Mouse (Mus musculus): Measurements from ENCODE around the gene Abi3.

- TF ChIP-seq CTCF (conservative IDR thresholded peaks at IDR 0.05 in 1 of 2, IDR thresholded peaks at IDR 0.05 in 1 of 2; ENCODE audit: low read depth in 2 of 2, low read length in 2 of 2) = no peak
- TF ChIP-seq POLR2A (IDR thresholded peaks at IDR 0.05; ENCODE audit: low read depth, low read length) = no peak
- no peak for TF ChIP-seq ELF1 (IDR thresholded peaks at IDR 0.05; ENCODE audit: low read depth, low read length)
- TF ChIP-seq EP300 (IDR thresholded peaks at IDR 0.05; ENCODE audit: low read length) = no peak
- TF ChIP-seq TCF12 (IDR thresholded peaks at IDR 0.05; ENCODE audit: low read depth, low read length) = no peak
- no peak for TF ChIP-seq RCOR1 (conservative IDR thresholded peaks at IDR 0.05; ENCODE audit: low read depth, low read length)
- no peak for TF ChIP-seq USF1 (IDR thresholded peaks at IDR 0.05; ENCODE audit: low read depth, low read length)
- no peak for TF ChIP-seq HCFC1 (IDR thresholded peaks at IDR 0.05; ENCODE audit: low read depth, low read length)
- no peak for TF ChIP-seq SIN3A (IDR thresholded peaks at IDR 0.05; ENCODE audit: low read length)
- no peak for TF ChIP-seq CHD1 (IDR thresholded peaks at IDR 0.05; ENCODE audit: low read depth, low read length)
- no peak for TF ChIP-seq MXI1 (IDR thresholded peaks at IDR 0.05; ENCODE audit: low read depth, low read length)
- no peak for TF ChIP-seq MAZ (IDR thresholded peaks at IDR 0.05; ENCODE audit: low read depth, low read length)
- TF ChIP-seq POLR2AphosphoS2 (IDR thresholded peaks at IDR 0.05; ENCODE audit: low read depth, low read length) = no peak
Observed at GRCm38 (mm10) chr11:95827168-95827447, 15.2 kb downstream of the Abi3 start.

All from CH12.LX (cell line).